Mouse (Mus musculus) kidney, adult 10 weeks (tissue): ENCODE results near the gene H2-K1. TPM values are rescaled to one million over a fixed set of nuclear protein-coding genes. Genes with fewer than 3 reads are reported as not detected.

Experiments
- polyA plus RNA-seq: library from polyadenylated mRNA; stranded (reverse); fragments of 350-450 nt; fragmentation: Illumina TruSeq; extraction: RNeasy Lipid Tissue Mini Kit (QIAGEN cat#74804); gene quantifications from one replicate; pipeline ENCODE4 v1.2.3, GENCODE M21; 2014; ENCODE audit warnings: low read depth, low replicate concordance

The H2-K1 gene
- 78.8 TPM for polyA plus RNA-seq

GRCm38 (mm10) chr17:34000150-34000537, at the start of gene H2-K1:
TSS of gene H2-K1 (minus strand) at chr17:34000347.

GRCm38 (mm10) chr17:34038878-34039561, 38.9 kb upstream of the H2-K1 start, which contains the start of gene Col11a2:
TSS of gene Col11a2 (plus strand) at chr17:34039437.

GRCm38 (mm10) chr17:34031465-34032173, 31.5 kb upstream of the H2-K1 start, which contains the start of the genes Slc39a7 and Rxrb:
TSS of gene Slc39a7 (minus strand) at chr17:34031682.
TSS of gene Rxrb (plus strand) at chr17:34031812.

GRCm38 (mm10) chr17:34027656-34028223, 27.6 kb upstream of the H2-K1 start, which contains the start of gene H2-Ke6:
TSS of gene H2-Ke6 (minus strand) at chr17:34028060.

GRCm38 (mm10) chr17:34024317-34024821, 24.2 kb upstream of the H2-K1 start, which contains the start of gene Ring1:
TSS of gene Ring1 (minus strand) at chr17:34024680.

GRCm38 (mm10) chr17:33955555-33956214, 44.5 kb downstream of the H2-K1 start, which contains the start of the genes Vps52 and Rps18:
TSS of gene Vps52 (plus strand) at chr17:33955812.
TSS of gene Rps18 (minus strand) at chr17:33956001.

GRCm38 (mm10) chr17:33951021-33951946, 48.9 kb downstream of the H2-K1 start, which contains the start of gene B3galt4:
TSS of gene B3galt4 (minus strand) at chr17:33951488.

Other genes with a start within 250 kb of the H2-K1 start
- 15.2 TPM for gene Rab11b, start 239.8 kb downstream of the H2-K1 start, polyA plus RNA-seq
- gene Angptl4, start 218.5 kb downstream of the H2-K1 start, polyA plus RNA-seq, result 1.4 TPM
- gene Kank3, start 189.8 kb downstream of the H2-K1 start, polyA plus RNA-seq, result 10.2 TPM
- gene Rps28, start 175.8 kb downstream of the H2-K1 start, polyA plus RNA-seq, result 57.1 TPM
- 17.8 TPM for gene Ndufa7, start 175.8 kb downstream of the H2-K1 start, polyA plus RNA-seq
- 6.0 TPM for gene Cd320, start 157.3 kb downstream of the H2-K1 start, polyA plus RNA-seq
- gene Gm7029, start 126.5 kb downstream of the H2-K1 start, polyA plus RNA-seq, result not detected
- gene Kifc1, start 109.7 kb downstream of the H2-K1 start, polyA plus RNA-seq, result not detected
- not detected for gene Platr17, start 95.2 kb downstream of the H2-K1 start, polyA plus RNA-seq
- 5.0 TPM for gene Daxx, start 90.9 kb downstream of the H2-K1 start, polyA plus RNA-seq
- 17.3 TPM for gene Tapbp, start 84.4 kb downstream of the H2-K1 start, polyA plus RNA-seq
- 1.3 TPM for gene Zbtb22, start 84.4 kb downstream of the H2-K1 start, polyA plus RNA-seq
- 1.6 TPM for gene Rgl2, start 70.8 kb downstream of the H2-K1 start, polyA plus RNA-seq
- 15.7 TPM for gene Pfdn6, start 60.0 kb downstream of the H2-K1 start, polyA plus RNA-seq
- 0.24 TPM for gene Wdr46, start 59.7 kb downstream of the H2-K1 start, polyA plus RNA-seq
- gene B3galt4, start 48.9 kb downstream of the H2-K1 start, polyA plus RNA-seq, result not detected
- gene Vps52, start 44.5 kb downstream of the H2-K1 start, polyA plus RNA-seq, result 2.9 TPM
- 17.5 TPM for gene Rps18, start 44.3 kb downstream of the H2-K1 start, polyA plus RNA-seq
- 0.44 TPM for gene Ring1, start 24.3 kb upstream of the H2-K1 start, polyA plus RNA-seq
- 3.7 TPM for gene H2-Ke6, start 27.7 kb upstream of the H2-K1 start, polyA plus RNA-seq
- gene Slc39a7, start 31.3 kb upstream of the H2-K1 start, polyA plus RNA-seq, result 0.73 TPM
- gene Rxrb, start 31.5 kb upstream of the H2-K1 start, polyA plus RNA-seq, result 0.77 TPM
- not detected for gene Col11a2, start 39.1 kb upstream of the H2-K1 start, polyA plus RNA-seq
- not detected for gene H2-Oa, start 92.0 kb upstream of the H2-K1 start, polyA plus RNA-seq
- not detected for gene H2-DMa, start 119.2 kb upstream of the H2-K1 start, polyA plus RNA-seq
- gene Brd2, start 122.3 kb upstream of the H2-K1 start, polyA plus RNA-seq, result 167 TPM
- 0.44 TPM for gene H2-DMb2, start 143.0 kb upstream of the H2-K1 start, polyA plus RNA-seq
- 7.9 TPM for gene H2-DMb1, start 152.7 kb upstream of the H2-K1 start, polyA plus RNA-seq
- 1.2 TPM for gene Tap1, start 187.2 kb upstream of the H2-K1 start, polyA plus RNA-seq
- gene Psmb9, start 187.4 kb upstream of the H2-K1 start, polyA plus RNA-seq, result not detected
- gene Psmb8, start 197.4 kb upstream of the H2-K1 start, polyA plus RNA-seq, result 0.73 TPM
- not detected for gene Tap2, start 203.2 kb upstream of the H2-K1 start, polyA plus RNA-seq
- 1.1 TPM for gene H2-Ob, start 238.6 kb upstream of the H2-K1 start, polyA plus RNA-seq